Mouse (Mus musculus) natural killer cell, adult 2 months (primary cell): Measurements from ENCODE around the gene Etfa.
A peak's percentile ranks its signal among the peaks of the same experiment; 100 is the strongest.

Source experiments
- DNase-seq, 2 experiments: peaks; one replicate each; pipeline ENCODE4 v3.0.0; 2022; ENCODE audit warnings: low spot score in 2 of 2

The Etfa gene

GRCm38 (mm10) chr9:55511521-55511993, 486 bp downstream of the Etfa start:
- no peak for DNase-seq

DNA sequence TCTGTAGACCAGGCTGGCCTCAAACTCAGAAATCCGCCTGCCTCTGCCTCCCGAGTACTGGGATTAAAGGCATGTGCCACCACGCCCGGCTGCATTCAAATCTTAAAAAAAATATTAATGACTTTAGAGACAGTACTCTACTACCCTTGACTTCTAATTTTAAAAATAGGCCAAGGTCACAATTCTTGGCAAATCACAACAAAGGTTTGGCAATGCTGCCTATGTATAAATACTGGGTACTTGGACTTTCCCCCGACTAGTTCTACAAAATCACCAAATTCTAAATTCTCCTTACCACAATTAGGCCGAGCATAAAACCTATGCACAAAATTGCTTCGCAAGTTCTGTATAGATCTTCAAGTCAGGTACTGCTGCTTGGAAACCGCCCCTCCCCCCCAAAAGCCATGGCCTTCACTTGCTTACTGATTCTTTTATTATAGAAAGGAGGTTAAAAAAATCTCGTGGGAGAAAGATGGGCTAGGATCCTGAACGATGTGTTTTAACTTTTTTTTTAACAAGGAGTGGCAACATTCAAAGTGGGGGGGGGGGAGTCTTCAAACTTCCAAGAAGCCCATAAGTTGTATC, 1.3 kb downstream of the Etfa start:
- DNase-seq: no peak

DNA sequence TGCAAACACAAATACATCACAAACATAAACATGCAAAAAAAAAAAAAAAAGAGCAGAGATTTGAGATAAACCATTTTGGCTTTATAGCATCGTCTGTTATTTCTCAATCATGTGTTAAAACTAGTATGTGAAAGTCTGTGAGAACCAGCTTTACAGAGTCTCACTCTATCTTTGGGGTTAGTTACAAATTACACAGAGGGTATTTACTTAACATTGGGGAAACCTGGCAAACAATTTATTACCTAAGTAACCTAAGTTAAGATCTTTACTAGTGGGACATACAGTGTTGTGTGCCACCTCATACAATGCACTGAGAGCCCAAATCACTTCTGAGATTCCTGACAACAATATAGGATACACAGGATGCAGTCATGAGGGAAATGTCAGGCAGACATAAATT, 2.3 kb downstream of the Etfa start:
- DNase-seq: no peak

DNA sequence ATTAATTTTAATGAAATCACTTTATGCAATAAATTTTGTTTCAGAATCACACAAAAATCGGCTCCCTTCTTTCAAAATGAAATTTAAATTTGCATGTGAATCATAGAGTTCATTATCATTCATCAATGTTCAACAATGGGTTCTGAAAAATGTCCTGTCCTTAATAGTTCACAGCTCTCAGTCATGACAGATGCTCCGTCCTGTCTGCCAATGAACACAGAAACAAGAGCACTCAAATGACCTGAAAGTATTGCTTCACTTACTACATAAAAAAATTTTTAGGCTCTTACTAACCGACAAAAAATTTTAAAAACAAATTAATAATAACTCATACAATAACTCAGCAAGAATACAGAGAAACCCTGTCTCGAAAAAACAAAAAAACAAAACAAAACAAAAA, 3.3 kb downstream of the Etfa start:
- no peak for DNase-seq

GRCm38 (mm10) chr9:55507922-55508321, 4.1 kb downstream of the Etfa start:
- no peak for DNase-seq

DNA sequence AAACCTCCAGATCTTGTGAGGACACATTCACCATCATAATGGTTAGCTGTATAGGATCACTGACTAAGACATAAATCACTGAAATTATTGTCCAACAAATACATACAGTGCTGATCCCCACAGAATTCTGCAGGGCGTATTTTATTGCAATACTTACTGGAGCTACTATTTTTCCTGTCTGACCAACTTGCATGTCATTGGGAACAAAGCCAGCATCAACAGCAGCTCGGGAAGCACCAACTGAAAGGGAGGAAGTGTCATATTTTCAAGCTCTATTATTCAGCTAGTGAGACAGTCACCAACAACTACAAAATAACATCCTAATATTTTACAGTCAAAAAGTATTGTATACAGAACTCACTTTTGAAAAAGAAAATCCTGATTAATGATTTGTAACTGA, 29.9 kb downstream of the Etfa start:
- DNase-seq: no peak

DNA sequence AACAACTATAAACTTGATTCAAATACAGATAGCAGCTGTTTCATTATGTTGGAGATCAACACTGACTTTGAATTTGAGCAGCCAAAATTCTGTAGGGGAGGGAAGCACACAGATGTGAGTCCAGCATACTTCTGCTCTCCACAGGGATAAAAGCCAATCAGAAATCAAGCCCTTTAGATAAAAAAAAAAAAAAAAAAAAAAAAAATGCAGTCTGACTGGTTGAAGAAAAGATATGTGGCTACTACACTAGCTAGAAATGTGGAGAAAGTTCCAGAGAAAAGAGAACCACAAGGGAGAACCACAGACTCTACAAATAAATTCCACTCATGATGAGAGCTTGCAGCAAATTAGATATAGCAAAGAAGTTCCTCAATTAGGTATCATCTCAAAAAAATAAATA, 33.3 kb downstream of the Etfa start:
- no peak for DNase-seq

DNA sequence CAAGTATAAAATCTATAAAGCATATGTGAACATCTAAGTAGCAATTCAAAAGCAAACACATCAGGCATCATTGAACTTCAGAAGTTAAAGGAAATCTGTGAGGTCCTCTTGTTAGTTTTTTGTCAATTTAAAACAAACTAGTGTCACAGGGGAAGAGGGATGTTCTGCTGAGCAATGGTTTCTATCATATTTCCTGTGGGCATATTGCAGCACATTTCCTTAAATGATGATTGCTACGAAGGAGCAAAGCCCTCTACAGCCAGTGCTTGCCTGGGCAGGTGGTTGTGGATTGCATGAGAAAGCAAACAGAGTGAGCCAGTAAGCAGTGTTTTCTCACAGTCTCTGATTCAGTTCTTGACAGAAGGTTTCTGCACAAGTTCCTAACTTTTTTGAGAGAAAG, 36.0 kb downstream of the Etfa start:
- no peak for DNase-seq

- DNase-seq: no peak
Observed at GRCm38 (mm10) chr9:55468397-55468796, 43.6 kb downstream of the Etfa start.

DNA sequence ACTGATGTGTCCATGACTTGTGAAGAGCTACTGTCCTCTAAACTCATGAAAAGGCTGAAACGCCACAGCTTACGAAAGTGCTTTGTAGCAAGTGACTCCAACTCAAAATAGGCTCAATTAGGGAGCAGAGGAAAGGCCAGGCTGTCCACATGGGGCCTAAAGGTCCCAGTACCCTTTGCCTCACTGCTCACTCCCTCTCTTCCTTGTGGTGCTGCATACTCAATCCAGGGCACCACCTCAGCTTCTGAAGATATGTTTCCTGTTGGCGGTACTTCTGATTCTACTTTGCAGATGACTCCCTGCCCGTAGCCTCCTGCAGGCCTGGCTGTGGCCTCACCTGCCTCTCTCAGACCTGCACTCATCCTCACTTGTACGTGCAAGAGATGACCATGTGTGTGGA, 58.7 kb downstream of the Etfa start:
- no peak for DNase-seq

DNA sequence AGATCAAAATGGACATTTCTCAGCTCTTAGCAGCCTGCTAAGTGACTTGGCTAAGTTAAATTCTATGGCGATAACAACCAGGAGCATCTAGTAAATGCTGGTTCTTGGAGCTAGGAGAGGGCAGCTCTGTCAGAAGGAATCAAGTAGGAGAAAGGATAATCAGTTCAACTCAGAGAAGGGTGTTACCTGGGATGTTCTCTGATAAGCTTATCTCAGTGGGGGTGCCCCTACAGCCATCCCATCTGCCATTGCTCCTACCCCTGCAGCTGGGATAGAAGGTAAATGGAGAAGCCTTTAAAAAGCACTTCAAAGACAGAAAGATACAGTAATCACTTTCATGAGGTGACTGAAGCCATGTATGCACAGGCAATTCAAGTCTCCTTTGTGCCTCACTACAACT, 59.1 kb downstream of the Etfa start:
- no peak for DNase-seq

GRCm38 (mm10) chr9:55451426-55451825, 60.6 kb downstream of the Etfa start:
- DNase-seq: no peak

DNA sequence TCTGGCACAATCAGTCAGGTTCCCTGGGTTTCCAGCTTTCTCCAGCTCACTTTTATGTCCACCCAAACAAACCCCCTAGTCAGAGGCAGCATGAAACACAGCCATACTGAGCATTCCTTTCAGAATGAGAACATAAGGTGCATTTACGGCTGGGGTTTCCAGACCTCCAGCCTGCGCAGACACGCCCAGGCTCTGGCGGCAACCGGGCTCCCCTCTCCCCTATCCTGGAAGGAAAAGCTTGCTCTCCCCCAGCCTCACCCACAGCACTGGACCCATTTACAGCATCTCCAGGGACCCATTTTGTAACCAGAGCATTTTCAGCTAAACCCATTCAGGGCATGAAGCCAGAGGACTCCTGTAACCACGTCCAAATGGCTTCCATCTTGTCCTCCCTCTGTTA, 62.0 kb downstream of the Etfa start:
- no peak for DNase-seq

- no peak for DNase-seq
Observed at GRCm38 (mm10) chr9:55449108-55449507, 62.9 kb downstream of the Etfa start.

GRCm38 (mm10) chr9:55447509-55447908, 64.5 kb downstream of the Etfa start:
- DNase-seq: no peak

GRCm38 (mm10) chr9:55439206-55439780, 72.8 kb downstream of the Etfa start:
- no peak for DNase-seq

GRCm38 (mm10) chr9:55438433-55438832, 73.6 kb downstream of the Etfa start:
- no peak for DNase-seq

DNA sequence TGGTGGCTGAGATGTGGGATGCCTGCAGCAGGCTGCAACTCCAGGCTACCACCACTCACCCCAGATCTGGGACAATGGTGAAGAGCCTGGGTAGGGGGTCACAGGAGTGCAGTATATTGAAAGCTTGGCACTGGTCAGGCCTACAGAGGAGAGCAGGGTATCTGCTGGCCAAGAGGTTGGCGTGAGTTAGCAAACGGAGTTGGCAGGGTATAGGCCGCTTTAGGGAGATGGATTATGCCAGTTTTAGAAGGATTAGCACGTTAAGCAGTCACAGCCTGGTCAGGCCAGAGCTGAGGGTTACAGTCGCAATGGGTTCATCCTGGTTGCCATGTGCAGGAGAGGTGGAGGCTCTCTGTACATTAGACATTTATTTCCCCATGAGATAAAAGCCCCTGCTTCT, 78.2 kb downstream of the Etfa start:
- no peak for DNase-seq

DNA sequence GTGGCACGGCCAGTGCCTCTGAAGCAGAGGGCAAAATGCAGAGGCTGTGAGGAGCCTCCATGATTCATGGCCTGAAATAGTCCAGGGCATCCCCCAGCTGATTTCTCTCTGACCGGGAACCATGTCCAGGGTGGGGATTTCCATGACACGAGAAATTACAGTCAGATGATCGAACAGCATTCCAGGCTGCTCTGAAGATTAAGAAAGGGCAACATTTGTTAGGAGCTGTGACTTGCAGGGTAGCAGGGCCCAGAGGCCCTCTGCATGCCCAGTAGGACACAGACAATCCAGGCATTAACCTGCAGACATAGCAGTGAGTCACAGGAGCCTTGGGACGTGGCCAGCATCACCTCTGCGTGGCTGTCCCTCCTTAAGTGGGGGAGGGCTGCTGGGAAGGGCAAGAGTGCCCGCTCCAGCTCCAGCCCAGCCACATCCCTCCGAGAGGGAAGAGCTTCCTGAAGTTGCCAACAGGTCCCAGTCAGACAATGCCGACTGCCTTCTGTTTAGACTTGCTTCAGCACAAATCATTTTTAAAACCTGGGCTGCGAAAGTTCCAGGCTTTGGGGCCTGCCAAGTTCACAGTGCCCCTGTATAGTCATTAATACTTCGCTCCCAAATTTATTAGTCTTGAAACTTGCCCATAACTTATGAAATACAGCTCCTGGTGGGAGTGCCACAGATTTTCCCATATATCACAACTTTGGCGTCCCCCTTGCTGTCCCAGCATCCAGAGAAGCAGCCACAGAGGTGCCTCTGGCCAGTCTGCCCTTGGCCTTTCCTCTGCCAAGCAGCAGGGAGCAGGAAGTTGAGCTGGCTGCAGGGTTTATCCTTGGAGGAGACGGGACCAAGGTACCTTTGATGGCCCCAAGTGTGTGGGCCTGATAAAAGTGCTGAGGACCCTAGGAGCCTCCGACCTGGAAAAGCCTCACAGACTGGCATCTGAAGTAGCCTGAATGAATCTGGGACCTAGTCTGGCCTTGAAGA, 79.4 kb downstream of the Etfa start:
- no peak for DNase-seq

DNA sequence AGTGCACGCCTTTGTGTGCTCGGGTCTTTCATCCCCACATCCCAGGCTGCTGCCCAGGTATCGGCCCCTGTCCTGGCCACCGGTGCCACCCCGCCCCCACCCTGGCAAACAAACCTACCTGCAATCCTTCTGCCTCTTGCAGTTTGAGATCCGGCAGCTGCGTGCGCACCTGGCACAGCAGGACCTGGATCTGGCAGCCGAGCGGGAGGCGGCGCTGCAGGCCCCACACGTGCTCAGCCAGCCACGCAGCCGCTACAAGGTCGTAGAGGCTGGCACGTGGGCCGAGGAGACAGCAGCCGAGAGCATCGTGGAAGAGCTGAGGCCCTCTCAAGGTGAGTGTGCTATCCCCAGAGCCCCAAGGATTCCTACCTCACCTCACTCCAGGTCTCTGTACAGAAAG, 81.9 kb downstream of the Etfa start:
- no peak for DNase-seq

DNA sequence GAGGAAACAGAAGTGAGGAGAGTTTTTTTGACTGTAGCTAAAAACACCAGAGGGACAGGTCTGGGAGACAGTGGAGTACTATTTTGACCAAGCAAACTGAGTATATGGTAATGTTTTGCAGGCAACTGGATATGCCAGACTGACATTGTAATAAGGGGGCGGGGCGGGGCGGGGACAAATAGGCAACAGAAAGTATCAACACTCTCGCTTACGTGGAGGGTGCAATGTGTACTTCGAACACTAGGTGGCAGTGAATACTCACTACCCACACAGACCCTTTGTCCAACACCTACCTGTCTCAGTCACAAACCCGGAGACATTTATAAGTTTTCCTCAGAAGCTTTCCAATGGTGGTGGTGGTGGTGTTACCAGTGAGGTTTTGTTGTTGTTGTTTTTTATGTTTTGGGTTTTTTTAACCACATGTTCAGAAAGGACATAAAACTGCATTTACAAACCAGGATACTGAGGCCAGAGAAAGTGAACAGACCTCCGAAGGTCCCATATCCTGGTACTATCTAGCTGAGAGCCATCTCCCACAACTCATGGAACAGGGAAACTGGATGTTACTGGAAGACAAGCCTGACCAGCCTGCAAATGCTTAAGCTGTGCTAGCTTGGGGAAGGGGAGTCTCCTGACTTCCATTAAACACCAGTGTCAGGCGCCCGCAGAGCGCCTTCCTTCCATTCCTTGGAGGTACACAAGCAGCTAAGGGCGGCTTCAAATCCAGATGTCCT, 82.6 kb downstream of the Etfa start:
- peak; percentile 59 to 67 for DNase-seq

DNA sequence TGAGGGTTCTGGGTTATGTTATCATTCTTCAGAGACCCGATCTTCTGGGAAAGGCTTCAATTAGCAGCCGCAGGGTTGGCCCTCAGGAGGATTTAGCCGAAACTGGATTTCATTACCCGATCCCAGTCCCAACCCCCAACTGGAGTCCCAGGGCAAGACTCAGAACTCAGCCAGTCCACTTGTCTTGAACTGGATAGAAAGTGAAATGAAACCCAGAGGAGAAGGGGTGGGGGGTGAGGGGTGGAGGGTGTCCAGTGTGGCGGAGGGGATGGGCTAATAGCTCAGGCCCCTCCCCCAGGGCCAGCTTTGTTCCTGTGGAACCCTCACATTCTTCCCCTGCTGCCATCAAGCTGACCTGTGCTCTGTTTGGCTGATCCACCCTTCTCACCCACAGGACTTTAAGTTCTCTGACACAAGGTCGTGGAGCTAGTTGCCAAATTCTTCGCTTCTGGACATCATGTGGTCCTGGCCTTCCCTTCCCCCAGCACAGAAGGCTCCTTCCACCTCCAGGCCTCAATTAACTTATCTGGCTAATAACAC, 86.7 kb downstream of the Etfa start:
- no peak for DNase-seq
